Mouse (Mus musculus) small intestine, adult 2 months (tissue): ENCODE results near the gene Gm21987.

Experiments used
- CTCF ChIP-seq: fragments of 200-500 bp; IDR thresholded peaks from 2 replicates; pipeline ENCODE4 v1.5.1; 2012; ENCODE audit warnings: low read depth, mild to moderate bottlenecking, control low read depth, inconsistent platforms, low read length, moderate library complexity, mixed read lengths; ENCODE audit not compliant: insufficient replicate concordance, insufficient read length; ENCODE audit errors: extremely low read depth
- POLR2A ChIP-seq: fragments of 200-500 bp; IDR thresholded peaks from 2 replicates; pipeline ENCODE4 v1.6.1; 2012; ENCODE audit warnings: low read depth, mild to moderate bottlenecking, control low read depth, inconsistent platforms, low read length, moderate library complexity

GRCm38 (mm10) chr16:38374379-38375140 lies 27.7 kb downstream of the Gm21987 start:
- no peak for TF ChIP-seq CTCF
- no peak for TF ChIP-seq POLR2A
